Mouse (Mus musculus): ENCODE measurements at regions not wholly inside any gene's neighbourhood (a gene's known extent, or its start where the extent isn't known, plus 50 kb on each side); places are given as distances from the start of the nearest gene placed in this dataset.

GRCm38 (mm10) chr12:35734371-35734770 is 191.0 kb upstream of the Agr3 start:
- no peak overlapping the region for H3K4me2 ChIP-seq (ENCODE audit: low read length)
- H3K4me1 ChIP-seq (replicated peaks; ENCODE audit: insufficient read depth, low read length): no peaks in the 10 kb centered on the region
- H3K27me3 ChIP-seq (ENCODE audit: insufficient read depth, low read length): no peaks in the 10 kb centered on the region
- no peak for ATAC-seq (replicated peaks; ENCODE audit: low FRiP score, low read depth)
- no peaks in the 10 kb centered on the region for H3K36me3 ChIP-seq (ENCODE audit: insufficient read depth, low read length)
- no peak for DNase-seq (ENCODE audit: low spot score)
- H3K9ac ChIP-seq (ENCODE audit: low read depth, low read length): no peak overlapping the region
- TF ChIP-seq CTCF (IDR thresholded peaks at IDR 0.05; ENCODE audit: low read depth): no peak
- no peak overlapping the region for H3K27ac ChIP-seq
- H3K9me3 ChIP-seq (replicated peaks; ENCODE audit: low read length): no peaks in the 10 kb centered on the region
- no peak overlapping the region for H3K4me3 ChIP-seq (replicated peaks; ENCODE audit: low read depth, low read length)
- WGBS: 81% methylated on average over 1 of the region's 1 CpGs

- Histone ChIP-seq H3K4me2 (ENCODE audit: low read length) (no peak overlapping the region), H3K9ac (ENCODE audit: low read depth, low read length) (no peak overlapping the region), H3K27ac (no peak overlapping the region), H3K9me3 (replicated peaks; ENCODE audit: low read length) (no peaks in the 10 kb centered on the region), H3K4me1 (replicated peaks; ENCODE audit: insufficient read depth, low read length) (no peaks in the 10 kb centered on the region), H3K4me3 (replicated peaks; ENCODE audit: low read depth, low read length) (no peak overlapping the region), H3K36me3 (ENCODE audit: insufficient read depth, low read length) (no peaks in the 10 kb centered on the region), H3K27me3 (ENCODE audit: insufficient read depth, low read length) (no peaks in the 10 kb centered on the region)
- DNase-seq (ENCODE audit: low spot score) (no peak), ATAC-seq (replicated peaks; ENCODE audit: low FRiP score, low read depth) (no peak)
- no peak for TF ChIP-seq CTCF (IDR thresholded peaks at IDR 0.05; ENCODE audit: low read depth)
- WGBS: 94% methylated on average over 2 of the region's 2 CpGs
Observed at GRCm38 (mm10) chr12:35733580-35733979, 191.8 kb upstream of the Agr3 start.

- H3K4me2 ChIP-seq (ENCODE audit: low read length): no peak overlapping the region
- no peaks in the 10 kb centered on the region for H3K4me1 ChIP-seq (replicated peaks; ENCODE audit: insufficient read depth, low read length)
- H3K27ac ChIP-seq: no peak overlapping the region
- WGBS: 78% methylated on average over 1 of the region's 1 CpGs
- no peak overlapping the region for H3K4me3 ChIP-seq (replicated peaks; ENCODE audit: low read depth, low read length)
- ATAC-seq (replicated peaks; ENCODE audit: low FRiP score, low read depth) (no peak), DNase-seq (ENCODE audit: low spot score) (no peak)
- H3K9ac ChIP-seq (ENCODE audit: low read depth, low read length): no peak overlapping the region
- no peak for TF ChIP-seq CTCF (IDR thresholded peaks at IDR 0.05; ENCODE audit: low read depth)
- no peaks in the 10 kb centered on the region for H3K9me3 ChIP-seq (replicated peaks; ENCODE audit: low read length)
- H3K36me3 ChIP-seq (ENCODE audit: insufficient read depth, low read length): no peaks in the 10 kb centered on the region
- no peaks in the 10 kb centered on the region for H3K27me3 ChIP-seq (ENCODE audit: insufficient read depth, low read length)
Observed at GRCm38 (mm10) chr12:35725910-35726309, 191.1 kb upstream of the Ahr start.

- WGBS: 84% methylated on average over 4 of the region's 4 CpGs
- no peaks in the 10 kb centered on the region for H3K9me3 ChIP-seq (replicated peaks; ENCODE audit: low read length)
- H3K27me3 ChIP-seq (ENCODE audit: insufficient read depth, low read length): no peaks in the 10 kb centered on the region
- H3K4me1 ChIP-seq (replicated peaks; ENCODE audit: insufficient read depth, low read length): no peaks in the 10 kb centered on the region
- no peak for DNase-seq (ENCODE audit: low spot score)
- H3K4me2 ChIP-seq (ENCODE audit: low read length): no peak overlapping the region
- no peak overlapping the region for H3K27ac ChIP-seq
- no peak for ATAC-seq (replicated peaks; ENCODE audit: low FRiP score, low read depth)
- TF ChIP-seq CTCF (IDR thresholded peaks at IDR 0.05; ENCODE audit: low read depth): no peak
- H3K4me3 ChIP-seq (replicated peaks; ENCODE audit: low read depth, low read length): no peak overlapping the region
- no peaks in the 10 kb centered on the region for H3K36me3 ChIP-seq (ENCODE audit: insufficient read depth, low read length)
- no peak overlapping the region for H3K9ac ChIP-seq (ENCODE audit: low read depth, low read length)
Observed at GRCm38 (mm10) chr12:35724132-35724531, 189.3 kb upstream of the Ahr start.

GRCm38 (mm10) chr12:35712671-35713070 is 177.8 kb upstream of the Ahr start:
- H3K4me2 ChIP-seq (ENCODE audit: low read length): no peak overlapping the region
- H3K27me3 ChIP-seq (ENCODE audit: insufficient read depth, low read length): no peaks in the 10 kb centered on the region
- WGBS: 87% methylated on average over 4 of the region's 4 CpGs
- DNase-seq (ENCODE audit: low spot score) (no peak), ATAC-seq (replicated peaks; ENCODE audit: low FRiP score, low read depth) (no peak)
- H3K36me3 ChIP-seq (ENCODE audit: insufficient read depth, low read length): no peaks in the 10 kb centered on the region
- no peaks in the 10 kb centered on the region for H3K9me3 ChIP-seq (replicated peaks; ENCODE audit: low read length)
- no peak overlapping the region for H3K4me3 ChIP-seq (replicated peaks; ENCODE audit: low read depth, low read length)
- H3K4me1 ChIP-seq (replicated peaks; ENCODE audit: insufficient read depth, low read length): no peaks in the 10 kb centered on the region
- no peak overlapping the region for H3K27ac ChIP-seq
- H3K9ac ChIP-seq (ENCODE audit: low read depth, low read length): no peak overlapping the region
- TF ChIP-seq CTCF (IDR thresholded peaks at IDR 0.05; ENCODE audit: low read depth): no peak

- H3K4me3 ChIP-seq (replicated peaks; ENCODE audit: low read depth, low read length): no peak overlapping the region
- TF ChIP-seq CTCF (IDR thresholded peaks at IDR 0.05; ENCODE audit: low read depth): no peak
- DNase-seq (ENCODE audit: low spot score) (no peak), ATAC-seq (replicated peaks; ENCODE audit: low FRiP score, low read depth) (no peak)
- H3K9ac ChIP-seq (ENCODE audit: low read depth, low read length): no peak overlapping the region
- no peaks in the 10 kb centered on the region for H3K27me3 ChIP-seq (ENCODE audit: insufficient read depth, low read length)
- H3K4me1 ChIP-seq (replicated peaks; ENCODE audit: insufficient read depth, low read length): no peaks in the 10 kb centered on the region
- no peak overlapping the region for H3K27ac ChIP-seq
- no peaks in the 10 kb centered on the region for H3K9me3 ChIP-seq (replicated peaks; ENCODE audit: low read length)
- no peak overlapping the region for H3K4me2 ChIP-seq (ENCODE audit: low read length)
- WGBS: 93% methylated on average over 6 of the region's 6 CpGs
- no peaks in the 10 kb centered on the region for H3K36me3 ChIP-seq (ENCODE audit: insufficient read depth, low read length)
Observed at GRCm38 (mm10) chr12:35711549-35712070, 176.8 kb upstream of the Ahr start.

- no peak for TF ChIP-seq CTCF (IDR thresholded peaks at IDR 0.05; ENCODE audit: low read depth)
- ATAC-seq (replicated peaks; ENCODE audit: low FRiP score, low read depth): no peak
Observed at GRCm38 (mm10) chr12:35710323-35710722, 175.5 kb upstream of the Ahr start.

More at GRCm38 (mm10) chr12:35710323-35710722, 175.5 kb upstream of the Ahr start:
- Histone ChIP-seq H3K4me3 (replicated peaks; ENCODE audit: low read depth, low read length) (no peak overlapping the region), H3K9ac (ENCODE audit: low read depth, low read length) (no peak overlapping the region), H3K36me3 (ENCODE audit: insufficient read depth, low read length) (no peaks in the 10 kb centered on the region), H3K27me3 (ENCODE audit: insufficient read depth, low read length) (no peaks in the 10 kb centered on the region), H3K4me2 (ENCODE audit: low read length) (no peak overlapping the region), H3K4me1 (replicated peaks; ENCODE audit: insufficient read depth, low read length) (no peaks in the 10 kb centered on the region), H3K27ac (no peak overlapping the region), H3K9me3 (replicated peaks; ENCODE audit: low read length) (no peaks in the 10 kb centered on the region)
- WGBS: 80% methylated on average over 5 of the region's 5 CpGs
- DNase-seq (ENCODE audit: low spot score): no peak

Measured in kidney, postnatal 0 days (tissue).